Mouse (Mus musculus) C2C12 (cell line): ENCODE data around the gene Sec22c.

Experiments
- CEBPB ChIP-seq: IDR thresholded peaks from one replicate; pipeline ENCODE4 v1.6.1; 2011; ENCODE audit warnings: low read depth, mild to moderate bottlenecking, control low read depth, moderate library complexity
- CTCF ChIP-seq: IDR thresholded peaks from one replicate; pipeline ENCODE4 v1.5.1; 2011; ENCODE audit not compliant: control insufficient read depth, insufficient read depth, insufficient read length
- MAX ChIP-seq: IDR thresholded peaks from one replicate; pipeline ENCODE4 v1.6.1; 2011; ENCODE audit warnings: mild to moderate bottlenecking, control low read depth
- USF1 ChIP-seq: IDR thresholded peaks from one replicate; pipeline ENCODE4 v1.6.1; 2011; ENCODE audit warnings: low read depth, mild to moderate bottlenecking, control low read depth, moderate library complexity

GRCm38 (mm10) chr9:121704646-121705625 lies at the start of gene Sec22c:
- TF ChIP-seq CTCF: no peak
- TF ChIP-seq CEBPB: no peak
- no peak for TF ChIP-seq USF1
- peak; percentile 33 for TF ChIP-seq MAX
